Mouse (Mus musculus) lung, embryonic 16.5 days (tissue): ENCODE data around the gene C8b. TPM values are rescaled to one million over a fixed set of nuclear protein-coding genes. Genes with fewer than 3 reads are reported as not detected.

ENCODE experiments used
- ATAC-seq: fragments of 200-750 bp; cut with Nextera tagmentation; 2 replicates; pipeline ENCODE4 v1.8.0; 2017; ENCODE audit warnings: low read depth, mild to moderate bottlenecking, moderate library complexity
- H3K27ac ChIP-seq: fragments of 300-500 bp; sonication (generic); 2 replicates; pipeline ENCODE4 v1.5.1; 2014; ENCODE audit warnings: mild to moderate bottlenecking, control low read depth, low read length
- H3K27me3 ChIP-seq: fragments of 300-500 bp; sonication (generic); 2 replicates; pipeline ENCODE4 v1.6.1; 2014; ENCODE audit warnings: low read depth, low read length, mixed read lengths; ENCODE audit not compliant: control insufficient read depth, insufficient read depth
- H3K36me3 ChIP-seq: fragments of 300-500 bp; sonication (generic); 2 replicates; pipeline ENCODE4 v1.6.1; 2014; ENCODE audit warnings: low read length; ENCODE audit not compliant: control insufficient read depth, insufficient read depth
- H3K4me1 ChIP-seq: fragments of 300-500 bp; sonication (generic); replicated peaks from 2 replicates; pipeline ENCODE4 v1.6.1; 2014; ENCODE audit warnings: low read length, mixed read lengths; ENCODE audit not compliant: control insufficient read depth, insufficient read depth
- H3K4me2 ChIP-seq: fragments of 300-500 bp; sonication (generic); 2 replicates; pipeline ENCODE4 v1.6.1; 2014; ENCODE audit warnings: low read depth, low read length, control low read depth
- H3K4me3 ChIP-seq: fragments of 300-500 bp; sonication (generic); 2 replicates; pipeline ENCODE4 v1.5.1; 2014; ENCODE audit warnings: mild to moderate bottlenecking, low read length, control low read depth
- H3K9ac ChIP-seq: fragments of 300-500 bp; sonication (generic); 2 replicates; pipeline ENCODE4 v1.6.1; 2014; ENCODE audit warnings: low read length, control low read depth
- H3K9me3 ChIP-seq: fragments of 300-500 bp; sonication (generic); 2 replicates; pipeline ENCODE4 v1.6.1; 2016; ENCODE audit warnings: low read length; ENCODE audit not compliant: control insufficient read depth
- WGBS: fragments of 180-500 bp; shearing (Covaris S2); extraction: QIAGEN DNeasy Blood & Tissue Kit; methylation state at CpG from one replicate; pipeline ENCODE4 v1.1.7; 2014; 5-methylcytosine and 5-hydroxymethylcytosine counted together
- polyA plus RNA-seq: library from polyadenylated mRNA; unstranded; fragments of >200 nt; fragmentation: Nextera tagmentation; extraction: Ambion mirVana; gene quantifications from 2 replicates; pipeline ENCODE4 v1.2.1, GENCODE M21; 2015

C8b gene
- 0.13 and 1.1 TPM in 2 replicates for polyA plus RNA-seq

DNA sequence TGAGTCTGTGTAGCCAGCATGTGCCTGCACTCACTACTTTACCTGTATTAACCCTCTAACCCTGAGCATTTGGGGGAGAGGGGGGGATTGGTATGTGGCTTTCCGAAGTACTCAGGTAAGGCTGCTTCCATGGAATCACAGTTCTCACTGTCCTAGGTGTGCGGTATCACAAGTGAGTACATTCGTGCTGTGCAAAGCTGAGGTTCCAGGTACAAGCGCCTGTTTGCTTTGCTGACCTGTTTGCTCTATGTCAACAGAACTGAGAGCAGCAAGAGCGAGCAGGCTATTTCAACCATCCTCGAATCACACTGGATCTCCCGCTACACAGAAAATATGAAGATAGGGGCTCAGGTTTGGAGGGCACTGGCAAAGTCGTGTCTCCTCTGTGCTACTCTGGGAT, at the start of gene C8b:
TSS of gene C8b (plus strand) at position 253 of the 400 bp plus-strand sequence.
- ATAC-seq = no peak
- no peak within 1 kb of the TSS for H3K4me2 ChIP-seq
- no peaks in the 10 kb centered on the region for H3K27me3 ChIP-seq
- 68% methylated on average over 8 of the region's 8 CpGs for WGBS
- H3K4me1 ChIP-seq = no peaks in the 10 kb centered on the region
- H3K36me3 ChIP-seq = no peaks in the 10 kb centered on the region
- no peaks in the 10 kb centered on the region for H3K9me3 ChIP-seq
- no peak within 1 kb of the TSS for H3K9ac ChIP-seq
- no peak within 1 kb of the TSS for H3K27ac ChIP-seq
- H3K4me3 ChIP-seq = no peak within 1 kb of the TSS

DNA sequence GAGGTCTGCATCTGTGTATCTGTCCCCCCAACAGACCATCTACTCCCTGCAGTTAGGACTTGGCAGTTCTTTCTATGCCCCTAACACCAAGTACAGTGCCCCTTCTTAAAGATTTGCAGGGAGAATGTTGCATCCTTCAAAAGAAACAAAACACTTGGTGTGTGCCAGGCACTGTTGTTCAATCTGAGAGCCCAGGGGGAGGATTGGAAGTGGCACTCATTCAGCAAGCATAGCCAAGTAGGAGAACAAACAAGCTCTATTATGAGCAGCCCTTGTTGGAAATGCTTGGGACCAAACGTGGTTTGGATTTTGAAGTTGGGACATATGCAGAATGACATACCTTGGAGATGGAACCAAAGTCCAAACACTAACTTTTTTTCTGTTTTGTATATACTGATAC, 49.6 kb upstream of the C8b start:
- H3K27ac ChIP-seq = no peak overlapping the region
- H3K4me3 ChIP-seq = no peak overlapping the region
- H3K27me3 ChIP-seq = no peaks in the 10 kb centered on the region
- WGBS = 46% methylated on average over 1 of the region's 1 CpGs
- ATAC-seq = no peak
- H3K4me1 ChIP-seq = peaks cover 5% of the 10 kb centered on the region
- H3K36me3 ChIP-seq = no peaks in the 10 kb centered on the region
- no peaks in the 10 kb centered on the region for H3K9me3 ChIP-seq
- H3K4me2 ChIP-seq = no peak overlapping the region
- H3K9ac ChIP-seq = no peak overlapping the region

DNA sequence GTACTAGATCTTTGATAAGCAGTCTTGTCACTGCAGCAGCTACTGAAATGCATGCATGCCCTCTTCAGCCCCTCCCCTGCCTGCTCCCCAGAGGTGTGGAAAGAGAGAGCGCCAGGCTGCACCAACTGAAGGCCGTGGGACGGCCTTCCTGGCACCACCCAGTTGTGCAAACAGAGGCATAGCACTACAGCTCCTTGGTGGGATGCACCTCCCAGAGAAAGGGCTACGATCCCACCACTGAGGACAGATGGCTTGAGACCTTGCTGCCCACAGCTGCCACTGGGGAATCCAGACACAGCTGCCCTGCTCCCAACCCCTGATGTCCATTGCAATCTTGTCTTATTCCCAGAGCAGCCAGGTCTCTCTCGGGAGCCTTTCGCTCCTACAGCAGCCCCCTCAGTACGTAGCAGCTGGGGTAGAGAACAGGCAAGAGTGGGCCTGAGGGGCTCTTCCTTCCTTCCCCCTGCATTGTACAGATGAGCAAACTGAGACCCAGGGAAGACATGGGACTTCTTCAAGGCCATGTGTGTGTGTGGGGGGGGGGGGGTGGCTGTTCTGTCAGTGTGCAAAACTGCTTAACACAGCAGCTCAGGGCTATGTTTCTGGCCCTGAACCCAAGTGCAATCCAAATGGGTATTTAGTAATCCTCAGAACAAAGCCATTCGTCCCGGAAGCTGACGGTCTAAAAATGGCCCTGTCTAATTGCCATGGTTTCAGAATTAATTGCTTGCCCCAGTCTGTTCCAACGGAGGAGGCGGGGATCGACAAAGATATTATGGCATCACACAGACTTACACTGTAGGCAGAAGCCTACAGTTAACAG, 46.9 kb upstream of the C8b start:
- Histone ChIP-seq H3K4me1 (peaks cover 5% of the 10 kb centered on the region), H3K4me3 (no peak overlapping the region), H3K9me3 (no peaks in the 10 kb centered on the region), H3K9ac (no peak overlapping the region), H3K27ac (no peak overlapping the region), H3K36me3 (no peaks in the 10 kb centered on the region), H3K4me2 (no peak overlapping the region), H3K27me3 (no peaks in the 10 kb centered on the region)
- ATAC-seq = peak; percentile 72
- WGBS = 33% methylated on average over 13 of the region's 13 CpGs

DNA sequence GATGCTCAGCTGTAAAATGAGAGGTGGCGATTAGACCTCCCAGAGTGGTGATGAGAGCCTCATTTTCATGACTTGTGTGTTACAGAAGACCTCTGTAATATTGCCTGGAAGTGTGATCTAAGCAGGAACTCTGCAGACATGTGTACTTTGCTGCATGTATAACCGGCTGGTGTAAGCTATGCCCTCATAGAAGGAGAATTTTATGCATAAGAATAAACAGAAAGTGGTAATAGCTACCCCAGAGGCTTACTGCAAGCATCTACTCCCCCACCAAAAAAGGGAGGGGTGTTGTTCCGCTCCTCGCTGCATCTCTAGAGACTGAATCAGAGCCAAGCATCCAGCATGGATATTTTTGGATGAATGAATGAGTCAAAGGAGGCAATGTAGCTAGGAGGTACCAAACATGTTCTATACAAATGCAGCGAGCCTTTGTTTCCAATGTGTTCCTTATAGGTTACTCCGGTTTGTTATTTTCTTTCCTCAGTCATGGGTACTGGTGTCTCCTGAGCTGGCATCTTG, 42.5 kb upstream of the C8b start:
- H3K9me3 ChIP-seq = no peaks in the 10 kb centered on the region
- H3K36me3 ChIP-seq = no peaks in the 10 kb centered on the region
- H3K4me3 ChIP-seq = no peak overlapping the region
- H3K4me1 ChIP-seq = peaks cover 5% of the 10 kb centered on the region
- WGBS = 74% methylated on average over 6 of the region's 6 CpGs
- H3K27ac ChIP-seq = no peak overlapping the region
- H3K4me2 ChIP-seq = no peak overlapping the region
- no peak overlapping the region for H3K9ac ChIP-seq
- ATAC-seq = no peak
- no peaks in the 10 kb centered on the region for H3K27me3 ChIP-seq

DNA sequence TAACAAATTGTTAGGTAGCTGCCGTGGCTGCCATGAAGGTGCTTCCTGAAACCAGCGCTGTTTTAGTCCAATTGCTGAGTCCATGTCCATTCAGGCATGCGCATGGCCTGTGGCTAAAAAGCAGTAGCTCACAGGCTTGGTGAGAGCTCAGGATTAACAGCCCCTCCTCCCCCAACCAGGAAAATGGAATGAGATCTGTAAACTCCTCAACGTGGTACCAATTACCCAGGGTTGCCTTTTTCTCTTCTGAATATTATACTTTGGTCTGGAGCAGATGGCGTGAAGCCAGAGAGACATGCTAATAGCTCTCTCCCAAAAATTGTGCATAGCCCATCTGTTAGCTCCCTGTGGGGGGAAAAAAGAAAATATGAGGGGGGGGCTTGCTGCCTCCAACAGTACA, 41.9 kb upstream of the C8b start:
- no peak for ATAC-seq
- H3K27ac ChIP-seq = no peak overlapping the region
- 65% methylated on average over 5 of the region's 5 CpGs for WGBS

DNA sequence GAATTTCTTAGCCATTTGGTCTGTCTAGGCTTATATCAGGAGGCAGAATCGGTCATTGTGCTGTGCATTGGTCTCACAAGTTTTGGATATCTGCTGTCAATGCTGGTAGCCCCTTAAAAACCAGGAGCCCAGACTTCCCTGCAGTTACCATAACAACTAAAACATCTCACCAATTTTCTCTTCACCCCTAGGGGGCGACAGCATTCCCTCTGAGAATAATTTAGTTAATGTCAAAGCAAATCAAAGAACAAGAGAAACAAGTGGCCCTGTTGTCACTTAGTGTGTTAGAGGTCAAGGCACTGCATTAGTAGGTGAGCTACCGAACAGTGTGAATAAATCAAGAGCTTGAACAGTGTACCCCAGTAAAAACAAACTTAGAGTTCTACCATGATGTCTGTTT, 40.4 kb upstream of the C8b start:
- WGBS = 41% methylated on average over 3 of the region's 3 CpGs
- no peak for ATAC-seq
- H3K27ac ChIP-seq = no peak overlapping the region
- no peak overlapping the region for H3K4me3 ChIP-seq
- H3K9me3 ChIP-seq = no peaks in the 10 kb centered on the region
- H3K36me3 ChIP-seq = no peaks in the 10 kb centered on the region
- H3K27me3 ChIP-seq = no peaks in the 10 kb centered on the region
- H3K4me2 ChIP-seq = no peak overlapping the region
- H3K4me1 ChIP-seq = no peaks in the 10 kb centered on the region
- H3K9ac ChIP-seq = no peak overlapping the region

More for the DNA sequence above, 41.9 kb upstream of the C8b start:
- Histone ChIP-seq H3K36me3 (no peaks in the 10 kb centered on the region), H3K9ac (no peak overlapping the region), H3K4me3 (no peak overlapping the region), H3K27me3 (no peaks in the 10 kb centered on the region), H3K9me3 (no peaks in the 10 kb centered on the region), H3K4me2 (no peak overlapping the region), H3K4me1 (no peaks in the 10 kb centered on the region; the same call in 1 of the 2 replicates)

DNA sequence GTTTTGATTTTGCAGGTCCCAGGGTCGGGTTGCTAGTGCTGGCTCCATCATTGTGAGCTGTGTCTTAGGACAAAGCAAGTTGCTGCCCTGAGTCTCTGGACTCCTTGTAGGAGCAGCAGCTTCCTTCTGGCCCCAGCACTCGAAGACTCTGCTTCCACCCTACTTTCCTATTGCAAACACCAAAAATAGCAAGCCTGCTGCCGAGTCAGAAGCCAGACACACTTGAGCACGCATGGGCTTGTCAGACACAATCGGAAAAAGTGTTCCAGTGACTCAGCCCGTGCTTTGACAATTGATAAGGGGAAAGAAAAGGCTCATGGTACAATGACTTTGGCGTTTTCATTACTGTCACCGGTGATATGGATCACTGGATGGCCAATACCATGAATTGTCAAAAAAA, 36.9 kb upstream of the C8b start:
- Histone ChIP-seq H3K4me3 (no peak overlapping the region), H3K9me3 (no peaks in the 10 kb centered on the region), H3K36me3 (no peaks in the 10 kb centered on the region), H3K4me1 (no peaks in the 10 kb centered on the region), H3K4me2 (no peak overlapping the region), H3K27me3 (no peaks in the 10 kb centered on the region), H3K27ac (no peak overlapping the region), H3K9ac (no peak overlapping the region)
- 63% methylated on average over 8 of the region's 8 CpGs for WGBS
- no peak for ATAC-seq

DNA sequence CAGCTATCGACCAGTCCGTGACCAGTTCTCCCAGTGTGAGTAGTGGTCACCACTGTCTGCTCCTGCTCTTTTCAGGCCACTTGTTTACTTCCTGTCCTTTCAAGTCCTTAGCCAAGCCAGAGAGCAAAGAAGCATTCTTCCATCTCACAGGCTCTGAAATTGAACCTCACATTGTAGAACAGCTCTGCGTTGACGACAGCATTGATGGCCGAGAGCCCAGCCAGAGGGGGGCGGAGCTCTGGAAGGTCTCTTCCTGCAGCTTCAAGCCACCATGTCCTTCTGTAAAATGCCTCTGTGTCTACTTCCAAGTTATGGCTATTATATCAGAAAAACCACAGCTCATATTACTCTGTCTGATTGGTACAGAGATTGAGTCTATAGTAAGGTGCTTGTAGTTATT, 19.6 kb upstream of the C8b start:
- no peak overlapping the region for H3K9ac ChIP-seq
- no peaks in the 10 kb centered on the region for H3K9me3 ChIP-seq
- H3K4me3 ChIP-seq = no peak overlapping the region
- H3K4me2 ChIP-seq = no peak overlapping the region
- no peaks in the 10 kb centered on the region for H3K36me3 ChIP-seq
- 44% methylated on average over 6 of the region's 6 CpGs for WGBS
- no peak for ATAC-seq
- no peaks in the 10 kb centered on the region for H3K27me3 ChIP-seq
- H3K4me1 ChIP-seq = no peaks in the 10 kb centered on the region
- H3K27ac ChIP-seq = no peak overlapping the region

DNA sequence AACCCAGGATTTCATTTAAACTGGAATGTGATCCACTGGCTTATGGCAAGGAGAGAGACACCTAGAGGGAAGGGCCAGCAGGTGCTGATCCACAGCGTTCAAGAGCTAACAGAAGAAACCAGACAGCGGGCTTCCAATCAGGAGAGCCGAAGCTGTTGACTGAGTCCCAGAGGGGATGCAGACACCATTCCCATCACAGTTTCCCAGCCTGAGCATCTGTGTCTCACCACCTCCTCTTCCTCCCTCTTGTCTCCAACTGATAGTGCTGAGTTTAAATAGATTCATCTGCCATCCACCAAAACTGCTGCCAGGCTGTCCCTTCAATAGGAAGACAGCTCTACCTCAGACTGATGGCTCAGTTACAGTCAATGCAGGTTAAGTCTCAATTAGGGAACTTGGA, 12.0 kb upstream of the C8b start:
- WGBS = 73% methylated on average over 3 of the region's 3 CpGs

More for the DNA sequence above, 12.0 kb upstream of the C8b start:
- Histone ChIP-seq H3K27me3 (no peaks in the 10 kb centered on the region), H3K9me3 (no peaks in the 10 kb centered on the region), H3K9ac (no peak overlapping the region), H3K27ac (no peak overlapping the region), H3K4me3 (no peak overlapping the region), H3K36me3 (no peaks in the 10 kb centered on the region), H3K4me2 (no peak overlapping the region), H3K4me1 (no peaks in the 10 kb centered on the region)
- ATAC-seq = no peak
